Mouse (Mus musculus): ENCODE data around the gene Cbx3.

The Cbx3 gene

DNA sequence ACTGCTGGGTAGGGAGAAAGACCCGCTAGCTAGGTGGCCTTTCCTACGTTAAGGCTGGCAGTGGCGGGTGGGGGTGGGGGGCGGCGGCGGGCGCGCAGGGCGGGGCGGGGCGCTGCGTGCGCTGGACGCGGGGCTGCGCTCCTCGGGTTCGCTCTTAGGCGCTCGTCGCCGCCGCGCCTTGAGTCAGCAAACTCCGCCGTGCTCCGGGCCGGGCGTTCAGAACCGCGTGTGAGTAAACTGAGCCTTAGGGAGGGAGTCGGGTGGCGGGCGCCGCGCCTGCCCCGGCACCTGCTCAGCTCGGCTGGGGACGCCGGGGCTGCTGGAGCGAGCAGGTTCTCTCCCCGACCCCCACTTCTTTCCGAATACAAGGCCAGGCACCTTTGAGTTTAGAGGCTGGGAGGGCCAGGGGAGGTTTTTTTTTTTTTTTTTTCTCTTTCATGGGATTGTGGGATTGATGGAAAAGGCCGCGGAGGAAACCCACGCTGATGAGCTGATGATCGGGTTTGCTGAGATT, 53.7 kb downstream of the Cbx3 start, which contains the start of gene Snx10:
Snx10 (plus strand) TSS at position 95 of the 514 bp plus-strand sequence.
- DNase-seq (ENCODE audit: extremely low spot score, low read depth, low spot score), result no peak

DNA sequence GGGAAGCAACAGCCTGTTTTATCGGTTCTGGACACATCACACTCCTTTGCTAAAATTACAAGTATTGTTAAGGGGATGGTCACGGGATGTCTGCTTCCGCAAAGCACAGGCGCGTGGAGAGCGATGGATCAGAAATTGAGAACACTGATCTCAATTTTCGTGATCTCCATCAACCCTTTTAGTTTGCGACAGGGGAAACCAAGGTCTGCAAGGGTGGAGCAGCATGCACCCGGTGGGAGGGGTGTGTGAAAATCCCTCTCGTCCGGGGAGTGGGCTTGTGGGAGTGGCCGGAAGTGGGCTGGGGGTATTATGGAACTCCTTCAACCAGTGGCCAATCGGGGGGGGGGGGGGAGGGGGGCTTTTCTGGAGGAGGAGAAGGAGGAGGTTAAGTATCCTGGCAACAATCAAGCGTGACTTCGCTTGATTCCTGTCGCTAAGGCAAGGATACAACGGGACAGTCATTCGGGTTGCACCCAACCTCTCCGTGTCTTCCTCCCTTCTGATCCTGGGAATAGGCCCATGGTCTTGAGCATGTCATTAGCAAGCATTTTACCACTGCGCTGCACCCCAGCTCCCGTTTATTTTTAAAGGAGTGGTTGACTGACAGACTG, 54.3 kb downstream of the Cbx3 start:
- no peak for DNase-seq (ENCODE audit: extremely low spot score, low read depth, low spot score)

DNA sequence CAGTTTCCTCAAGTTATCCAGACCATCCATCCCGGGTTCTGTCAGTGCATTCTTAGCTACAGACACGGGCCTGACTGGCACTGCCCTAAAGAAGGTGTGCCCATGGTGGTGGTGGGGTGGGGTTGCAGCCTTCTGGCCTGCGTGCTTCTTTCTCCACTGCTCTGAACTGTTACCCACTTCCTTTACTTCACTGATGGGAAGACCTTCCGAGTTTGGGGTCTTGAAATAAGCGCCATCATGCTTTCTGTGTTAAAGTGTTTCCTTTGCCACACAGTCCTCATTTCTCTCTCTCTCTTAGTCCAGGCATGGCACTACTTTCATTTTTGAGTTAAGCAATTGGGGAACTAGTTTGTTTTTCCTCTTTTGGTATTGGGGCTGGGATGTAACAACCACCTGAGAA, 54.8 kb downstream of the Cbx3 start:
- no peak for DNase-seq (ENCODE audit: extremely low spot score, low read depth, low spot score)

DNA sequence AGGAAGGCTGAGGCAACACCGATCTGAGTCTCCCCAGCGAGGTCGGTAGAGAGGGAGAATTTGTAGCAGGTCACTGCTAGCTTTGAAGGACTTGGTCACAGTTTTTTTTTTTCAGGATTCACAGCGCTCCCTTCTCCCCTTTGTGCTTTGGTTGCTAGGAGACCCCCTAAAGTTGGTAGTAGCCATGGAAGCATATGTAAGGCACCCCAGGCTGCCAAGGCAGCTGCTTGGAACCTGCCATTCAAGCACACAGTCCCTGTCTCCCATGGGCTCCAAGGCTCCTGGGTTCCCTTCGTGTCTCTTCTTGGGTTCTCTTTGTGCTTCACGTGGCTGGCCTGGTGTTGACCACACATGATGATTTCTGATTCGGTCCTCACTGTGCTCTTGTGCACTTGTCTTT, 59.3 kb downstream of the Cbx3 start:
- no peak for DNase-seq (ENCODE audit: extremely low spot score, low read depth, low spot score)
